Mouse (Mus musculus) heart, embryonic 16.5 days (tissue): Measurements from ENCODE around the gene Atat1. TPM values are rescaled to one million over a fixed set of nuclear protein-coding genes. Genes with fewer than 3 reads are reported as not detected.

Experiments used
- ATAC-seq: fragments of 200-750 bp; cut with Nextera tagmentation; replicated peaks from 2 replicates; pipeline ENCODE4 v1.8.0; 2017; ENCODE audit warnings: moderate number of reproducible peaks; ENCODE audit not compliant: insufficient read depth, low FRiP score; ENCODE audit errors: extremely low read depth
- H3K27ac ChIP-seq: fragments of 300-500 bp; sonication (generic); 2 replicates; pipeline ENCODE4 v1.5.1; 2014; ENCODE audit warnings: mild to moderate bottlenecking, low read length, control low read depth, moderate library complexity
- H3K27me3 ChIP-seq: fragments of 300-500 bp; sonication (generic); 2 replicates; pipeline ENCODE4 v1.6.1; 2014; ENCODE audit warnings: low read length, mixed read lengths; ENCODE audit not compliant: control insufficient read depth, insufficient read depth
- H3K36me3 ChIP-seq: fragments of 300-500 bp; sonication (generic); 2 replicates; pipeline ENCODE4 v1.6.1; 2014; ENCODE audit not compliant: control insufficient read depth, insufficient read depth
- H3K4me1 ChIP-seq: fragments of 300-500 bp; sonication (generic); 2 replicates; pipeline ENCODE4 v1.6.1; 2014; ENCODE audit warnings: low read length, mixed read lengths; ENCODE audit not compliant: control insufficient read depth, insufficient read depth
- H3K4me2 ChIP-seq: fragments of 300-500 bp; sonication (generic); 2 replicates; pipeline ENCODE4 v1.6.1; 2014; ENCODE audit warnings: low read depth, mild to moderate bottlenecking, control low read depth, low read length
- H3K4me3 ChIP-seq: fragments of 300-500 bp; sonication (generic); 2 replicates; pipeline ENCODE4 v1.5.1; 2014; ENCODE audit warnings: mild to moderate bottlenecking, control low read depth, low read length
- H3K9ac ChIP-seq: fragments of 300-500 bp; sonication (generic); 2 replicates; pipeline ENCODE4 v1.6.1; 2014; ENCODE audit warnings: low read length, control low read depth
- H3K9me3 ChIP-seq: fragments of 300-500 bp; sonication (generic); replicated peaks from 2 replicates; pipeline ENCODE4 v1.6.1; 2016; ENCODE audit warnings: low read length; ENCODE audit not compliant: control insufficient read depth
- WGBS: fragments of 180-500 bp; shearing (Covaris S2); extraction: QIAGEN DNeasy Blood & Tissue Kit; methylation state at CpG from one replicate; pipeline ENCODE4 v1.1.7; 2014; 5-methylcytosine and 5-hydroxymethylcytosine counted together
- polyA plus RNA-seq: library from polyadenylated mRNA; unstranded; fragments of >200 nt; fragmentation: Nextera tagmentation; extraction: Ambion mirVana; gene quantifications from 2 replicates; pipeline ENCODE4 v1.2.1, GENCODE M21; 2015

The Atat1 gene
- polyA plus RNA-seq, 1 experiment from 2014 or later: 41.1 TPM

GRCm38 (mm10) chr17:35914975-35915374, 5.1 kb upstream of the Atat1 start:
- H3K27me3 ChIP-seq: no peaks in the 10 kb centered on the region
- WGBS: 76% methylated on average over 6 of the region's 6 CpGs
- H3K9ac ChIP-seq: no peak overlapping the region
- ATAC-seq: no peak
- H3K9me3 ChIP-seq: no peaks in the 10 kb centered on the region
- no peak overlapping the region for H3K27ac ChIP-seq
- peak overlapping the region; percentile 74 for H3K4me2 ChIP-seq
- H3K4me1 ChIP-seq: peaks cover 20% of the 10 kb centered on the region
- peaks cover 17% of the 10 kb centered on the region for H3K36me3 ChIP-seq
- peak overlapping the region; percentile 72; the same call in 1 of the 2 replicates for H3K4me3 ChIP-seq

GRCm38 (mm10) chr17:35909186-35909918, 523 bp downstream of the Atat1 start:
- H3K27me3 ChIP-seq: no peaks in the 10 kb centered on the region
- peak overlapping the region; percentile 74 for H3K4me2 ChIP-seq
- H3K36me3 ChIP-seq: peaks cover 23% of the 10 kb centered on the region
- WGBS: 21% methylated on average over 20 of the region's 20 CpGs
- no peaks in the 10 kb centered on the region for H3K9me3 ChIP-seq
- peak; percentile 19 for ATAC-seq
- peak overlapping the region; percentile 84 for H3K27ac ChIP-seq
- peak overlapping the region; percentile 81 for H3K4me3 ChIP-seq
- peak overlapping the region; percentile 82 for H3K9ac ChIP-seq
- peaks cover 12% of the 10 kb centered on the region for H3K4me1 ChIP-seq

- H3K4me3 ChIP-seq: no peak overlapping the region
- WGBS: 70% methylated on average over 2 of the region's 2 CpGs
- no peaks in the 10 kb centered on the region for H3K9me3 ChIP-seq
- ATAC-seq: no peak
- H3K27ac ChIP-seq: no peak overlapping the region
- H3K9ac ChIP-seq: no peak overlapping the region
- H3K36me3 ChIP-seq: peaks cover 15% of the 10 kb centered on the region
- H3K4me1 ChIP-seq: peaks cover 28% of the 10 kb centered on the region
- H3K27me3 ChIP-seq: no peaks in the 10 kb centered on the region
- no peak overlapping the region for H3K4me2 ChIP-seq
Observed at GRCm38 (mm10) chr17:35907609-35908008, 2.3 kb downstream of the Atat1 start.

GRCm38 (mm10) chr17:35905587-35905986, 4.3 kb downstream of the Atat1 start:
- Histone ChIP-seq H3K4me1 (peaks cover 30% of the 10 kb centered on the region), H3K27me3 (no peaks in the 10 kb centered on the region), H3K36me3 (peaks cover 8% of the 10 kb centered on the region; the same call in 1 of the 2 replicates), H3K4me3 (no peak overlapping the region), H3K27ac (no peak overlapping the region), H3K4me2 (no peak overlapping the region), H3K9ac (no peak overlapping the region), H3K9me3 (no peaks in the 10 kb centered on the region)
- ATAC-seq: no peak
- 88% methylated on average over 1 of the region's 1 CpGs for WGBS

- Histone ChIP-seq H3K27me3 (no peaks in the 10 kb centered on the region), H3K27ac (peak overlapping the region; percentile 87), H3K4me2 (no peak overlapping the region), H3K4me3 (no peak overlapping the region), H3K4me1 (peaks cover 23% of the 10 kb centered on the region), H3K36me3 (peaks cover 8% of the 10 kb centered on the region; the same call in 1 of the 2 replicates), H3K9me3 (no peaks in the 10 kb centered on the region), H3K9ac (peak overlapping the region; percentile 58)
- WGBS: 48% methylated on average over 4 of the region's 4 CpGs
- 0 out of 2 replicates have a peak, but pooled peaks have one; percentile 8 for ATAC-seq
Observed at GRCm38 (mm10) chr17:35903992-35904355, 5.9 kb downstream of the Atat1 start.

GRCm38 (mm10) chr17:35903343-35903991, 6.4 kb downstream of the Atat1 start:
- Histone ChIP-seq H3K4me1 (peaks cover 19% of the 10 kb centered on the region), H3K9me3 (no peaks in the 10 kb centered on the region), H3K4me3 (no peak overlapping the region), H3K27me3 (no peaks in the 10 kb centered on the region), H3K36me3 (peaks cover 8% of the 10 kb centered on the region; the same call in 1 of the 2 replicates), H3K27ac (peak overlapping the region; percentile 87), H3K9ac (peak overlapping the region; percentile 58), H3K4me2 (no peak overlapping the region)
- WGBS: 62% methylated on average over 9 of the region's 9 CpGs
- peak; percentile 83 for ATAC-seq

- no peaks in the 10 kb centered on the region for H3K9me3 ChIP-seq
- no peak overlapping the region for H3K4me2 ChIP-seq
- H3K36me3 ChIP-seq: peaks cover 2% of the 10 kb centered on the region; the same call in 1 of the 2 replicates
- H3K27me3 ChIP-seq: no peaks in the 10 kb centered on the region
- no peak for ATAC-seq
- peaks cover 29% of the 10 kb centered on the region for H3K4me1 ChIP-seq
- 74% methylated on average over 3 of the region's 3 CpGs for WGBS
- H3K27ac ChIP-seq: no peak overlapping the region
- H3K9ac ChIP-seq: no peak overlapping the region
- no peak overlapping the region for H3K4me3 ChIP-seq
Observed at GRCm38 (mm10) chr17:35900636-35901035, 9.2 kb downstream of the Atat1 start.

- ATAC-seq: no peak
- peak overlapping the region; percentile 54 for H3K27ac ChIP-seq
- WGBS: 41% methylated on average over 23 of the region's 23 CpGs
Observed at GRCm38 (mm10) chr17:35897644-35898573, 12.0 kb downstream of the Atat1 start.

More at GRCm38 (mm10) chr17:35897644-35898573, 12.0 kb downstream of the Atat1 start:
- Histone ChIP-seq H3K36me3 (peaks cover 12% of the 10 kb centered on the region), H3K4me2 (peak overlapping the region; percentile 57), H3K27me3 (no peaks in the 10 kb centered on the region), H3K4me3 (peak overlapping the region; percentile 91), H3K9ac (peak overlapping the region; percentile 90), H3K4me1 (peaks cover 16% of the 10 kb centered on the region), H3K9me3 (no peaks in the 10 kb centered on the region)
